Mouse (Mus musculus) skeletal muscle tissue, adult 2 months (tissue): ENCODE measurements around the gene Pifo.

Source experiments
- DNase-seq: peaks from one replicate; pipeline ENCODE4 v3.0.0-alpha.2; 2012; ENCODE audit warnings: low read depth, low spot score

Pifo gene

GRCm38 (mm10) chr3:105957235-105957634 lies 57.2 kb downstream of the Pifo start:
- no peak for DNase-seq

GRCm38 (mm10) chr3:105951348-105951747 lies 63.1 kb downstream of the Pifo start:
- DNase-seq: no peak
